Mouse (Mus musculus): Measurements from ENCODE around the gene Fgfr2. TPM values are rescaled to one million over a fixed set of nuclear protein-coding genes. Genes with fewer than 3 reads are reported as not detected.
A peak's percentile ranks its signal among the peaks of the same experiment; 100 is the strongest.

The Fgfr2 gene
- polyA plus RNA-seq, 1 experiment from 2014 or later: 86.9 TPM

GRCm38 (mm10) chr7:132712044-132712708 lies 411.0 kb downstream of the Fgfr2 start:
- H3K9ac ChIP-seq (ENCODE audit: low read length): peak overlapping the region; percentile 18; the same call in 1 of the 2 replicates
- H3K27me3 ChIP-seq (ENCODE audit: control insufficient read depth, insufficient read depth, low read length): no peaks in the 10 kb centered on the region
- H3K4me1 ChIP-seq (ENCODE audit: control insufficient read depth, insufficient read depth, low read length): peaks cover 5% of the 10 kb centered on the region; the same call in 1 of the 2 replicates
- no peaks in the 10 kb centered on the region for H3K9me3 ChIP-seq (ENCODE audit: control insufficient read depth, low read length)
- peak; percentile 34 for DNase-seq (ENCODE audit: low spot score)
- H3K36me3 ChIP-seq (ENCODE audit: control insufficient read depth, insufficient read depth, low read length): no peaks in the 10 kb centered on the region
- no peak overlapping the region for H3K4me3 ChIP-seq (ENCODE audit: low read depth, low read length)
- peak; percentile 20; the same call in 1 of the 2 replicates for ATAC-seq (ENCODE audit: insufficient read depth, low FRiP score, low TSS enrichment)
- H3K4me2 ChIP-seq (ENCODE audit: low read depth): no peak overlapping the region
- 47% methylated on average over 16 of the region's 16 CpGs for WGBS
- H3K27ac ChIP-seq (ENCODE audit: low read depth, low read length): peak overlapping the region; percentile 20; the same call in 1 of the 2 replicates

GRCm38 (mm10) chr7:132711579-132711978 lies 411.6 kb downstream of the Fgfr2 start:
- Histone ChIP-seq H3K9ac (ENCODE audit: low read length) (no peak overlapping the region), H3K36me3 (ENCODE audit: control insufficient read depth, insufficient read depth, low read length) (no peaks in the 10 kb centered on the region), H3K4me3 (ENCODE audit: low read depth, low read length) (no peak overlapping the region), H3K4me2 (ENCODE audit: low read depth) (no peak overlapping the region), H3K9me3 (ENCODE audit: control insufficient read depth, low read length) (no peaks in the 10 kb centered on the region), H3K27ac (ENCODE audit: low read depth, low read length) (peak overlapping the region; percentile 20; the same call in 1 of the 2 replicates), H3K4me1 (ENCODE audit: control insufficient read depth, insufficient read depth, low read length) (peaks cover 5% of the 10 kb centered on the region; the same call in 1 of the 2 replicates), H3K27me3 (ENCODE audit: control insufficient read depth, insufficient read depth, low read length) (no peaks in the 10 kb centered on the region)
- DNase-seq (ENCODE audit: low spot score) (no peak), ATAC-seq (ENCODE audit: insufficient read depth, low FRiP score, low TSS enrichment) (no peak)
- 79% methylated on average over 9 of the region's 9 CpGs for WGBS

- Histone ChIP-seq H3K27me3 (ENCODE audit: control insufficient read depth, insufficient read depth, low read length) (no peaks in the 10 kb centered on the region), H3K36me3 (ENCODE audit: control insufficient read depth, insufficient read depth, low read length) (no peaks in the 10 kb centered on the region), H3K9ac (ENCODE audit: low read length) (no peak overlapping the region), H3K4me2 (ENCODE audit: low read depth) (no peak overlapping the region), H3K4me3 (ENCODE audit: low read depth, low read length) (no peak overlapping the region), H3K27ac (ENCODE audit: low read depth, low read length) (no peak overlapping the region), H3K9me3 (ENCODE audit: control insufficient read depth, low read length) (no peaks in the 10 kb centered on the region), H3K4me1 (ENCODE audit: control insufficient read depth, insufficient read depth, low read length) (no peaks in the 10 kb centered on the region)
- DNase-seq (ENCODE audit: low spot score) (no peak), ATAC-seq (ENCODE audit: insufficient read depth, low FRiP score, low TSS enrichment) (no peak)
- 89% methylated on average over 7 of the region's 7 CpGs for WGBS
These were observed 418.0 kb downstream of the Fgfr2 start for GRCm38 (mm10) chr7:132705130-132705529.

GRCm38 (mm10) chr7:132704310-132704875 lies 418.8 kb downstream of the Fgfr2 start:
- H3K4me3 ChIP-seq (ENCODE audit: low read depth, low read length): no peak overlapping the region
- no peak for DNase-seq (ENCODE audit: low spot score)
- no peak overlapping the region for H3K9ac ChIP-seq (ENCODE audit: low read length)
- WGBS: 89% methylated on average over 8 of the region's 8 CpGs
- H3K36me3 ChIP-seq (ENCODE audit: control insufficient read depth, insufficient read depth, low read length): no peaks in the 10 kb centered on the region
- H3K27me3 ChIP-seq (ENCODE audit: control insufficient read depth, insufficient read depth, low read length): no peaks in the 10 kb centered on the region
- no peak for ATAC-seq (ENCODE audit: insufficient read depth, low FRiP score, low TSS enrichment)
- H3K27ac ChIP-seq (ENCODE audit: low read depth, low read length): no peak overlapping the region
- H3K4me2 ChIP-seq (ENCODE audit: low read depth): no peak overlapping the region
- no peaks in the 10 kb centered on the region for H3K4me1 ChIP-seq (ENCODE audit: control insufficient read depth, insufficient read depth, low read length)
- H3K9me3 ChIP-seq (ENCODE audit: control insufficient read depth, low read length): no peaks in the 10 kb centered on the region

- no peak for ATAC-seq (ENCODE audit: insufficient read depth, low FRiP score, low TSS enrichment)
- Histone ChIP-seq H3K9ac (ENCODE audit: low read length) (no peak overlapping the region), H3K27me3 (ENCODE audit: control insufficient read depth, insufficient read depth, low read length) (no peaks in the 10 kb centered on the region), H3K36me3 (ENCODE audit: control insufficient read depth, insufficient read depth, low read length) (no peaks in the 10 kb centered on the region), H3K4me3 (ENCODE audit: low read depth, low read length) (no peak overlapping the region), H3K27ac (ENCODE audit: low read depth, low read length) (no peak overlapping the region), H3K9me3 (ENCODE audit: control insufficient read depth, low read length) (no peaks in the 10 kb centered on the region), H3K4me1 (ENCODE audit: control insufficient read depth, insufficient read depth, low read length) (no peaks in the 10 kb centered on the region), H3K4me2 (ENCODE audit: low read depth) (no peak overlapping the region)
- 88% methylated on average over 9 of the region's 9 CpGs for WGBS
- DNase-seq (ENCODE audit: low spot score): no peak
These were observed 419.4 kb downstream of the Fgfr2 start for GRCm38 (mm10) chr7:132703515-132704309.

GRCm38 (mm10) chr7:132702492-132703070 lies 420.6 kb downstream of the Fgfr2 start:
- H3K4me3 ChIP-seq (ENCODE audit: low read depth, low read length): no peak overlapping the region
- H3K36me3 ChIP-seq (ENCODE audit: control insufficient read depth, insufficient read depth, low read length): no peaks in the 10 kb centered on the region
- WGBS: 84% methylated on average over 5 of the region's 5 CpGs
- H3K27me3 ChIP-seq (ENCODE audit: control insufficient read depth, insufficient read depth, low read length): no peaks in the 10 kb centered on the region
- H3K9ac ChIP-seq (ENCODE audit: low read length): no peak overlapping the region
- DNase-seq (ENCODE audit: low spot score) (no peak), ATAC-seq (ENCODE audit: insufficient read depth, low FRiP score, low TSS enrichment) (no peak)
- H3K4me1 ChIP-seq (ENCODE audit: control insufficient read depth, insufficient read depth, low read length): no peaks in the 10 kb centered on the region
- H3K9me3 ChIP-seq (ENCODE audit: control insufficient read depth, low read length): no peaks in the 10 kb centered on the region
- no peak overlapping the region for H3K27ac ChIP-seq (ENCODE audit: low read depth, low read length)
- H3K4me2 ChIP-seq (ENCODE audit: low read depth): no peak overlapping the region

GRCm38 (mm10) chr7:132702024-132702423 lies 421.1 kb downstream of the Fgfr2 start:
- no peaks in the 10 kb centered on the region for H3K36me3 ChIP-seq (ENCODE audit: control insufficient read depth, insufficient read depth, low read length)
- 81% methylated on average over 3 of the region's 3 CpGs for WGBS
- DNase-seq (ENCODE audit: low spot score) (no peak), ATAC-seq (ENCODE audit: insufficient read depth, low FRiP score, low TSS enrichment) (no peak)
- H3K27ac ChIP-seq (ENCODE audit: low read depth, low read length): no peak overlapping the region
- H3K4me2 ChIP-seq (ENCODE audit: low read depth): no peak overlapping the region
- no peak overlapping the region for H3K9ac ChIP-seq (ENCODE audit: low read length)
- H3K4me3 ChIP-seq (ENCODE audit: low read depth, low read length): no peak overlapping the region
- H3K4me1 ChIP-seq (ENCODE audit: control insufficient read depth, insufficient read depth, low read length): no peaks in the 10 kb centered on the region
- no peaks in the 10 kb centered on the region for H3K9me3 ChIP-seq (ENCODE audit: control insufficient read depth, low read length)
- H3K27me3 ChIP-seq (ENCODE audit: control insufficient read depth, insufficient read depth, low read length): no peaks in the 10 kb centered on the region

GRCm38 (mm10) chr7:132701412-132701811 lies 421.7 kb downstream of the Fgfr2 start:
- H3K4me2 ChIP-seq (ENCODE audit: low read depth): no peak overlapping the region
- 86% methylated on average over 3 of the region's 3 CpGs for WGBS
- H3K9ac ChIP-seq (ENCODE audit: low read length): no peak overlapping the region
- no peaks in the 10 kb centered on the region for H3K36me3 ChIP-seq (ENCODE audit: control insufficient read depth, insufficient read depth, low read length)
- H3K4me1 ChIP-seq (ENCODE audit: control insufficient read depth, insufficient read depth, low read length): no peaks in the 10 kb centered on the region
- no peak overlapping the region for H3K4me3 ChIP-seq (ENCODE audit: low read depth, low read length)
- no peaks in the 10 kb centered on the region for H3K9me3 ChIP-seq (ENCODE audit: control insufficient read depth, low read length)
- no peak for ATAC-seq (ENCODE audit: insufficient read depth, low FRiP score, low TSS enrichment)
- no peaks in the 10 kb centered on the region for H3K27me3 ChIP-seq (ENCODE audit: control insufficient read depth, insufficient read depth, low read length)
- no peak for DNase-seq (ENCODE audit: low spot score)
- H3K27ac ChIP-seq (ENCODE audit: low read depth, low read length): no peak overlapping the region
